ENCODE assay signal across 8 mouse cellular contexts in the genomic region with DNA sequence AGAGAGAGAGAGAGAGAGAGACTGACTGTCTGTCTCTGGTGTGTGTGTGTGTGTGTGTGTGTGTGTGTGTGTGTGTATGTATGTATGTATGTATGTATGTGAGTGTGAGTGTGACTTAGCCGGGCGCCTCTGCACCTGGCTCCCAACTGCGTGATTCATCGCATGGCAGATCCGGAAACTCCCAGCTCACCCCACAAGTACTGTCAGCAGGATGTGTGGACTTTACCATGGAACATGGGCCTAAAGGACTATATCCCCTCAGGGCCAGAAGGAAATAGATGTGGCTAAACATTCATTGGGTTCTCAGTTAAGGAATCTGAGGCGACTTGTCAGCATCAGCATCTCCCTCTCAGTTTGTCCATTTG. TPM values are rescaled to one million over a fixed set of nuclear protein-coding genes. Genes with fewer than 3 reads are reported as not detected.
DNase-seq lines count a peak whose midpoint lies in the region; ATAC-seq and TF ChIP-seq lines count a peak whose summit lies in the region.

No protein-coding gene starts in this region.

- H3K36me3 ChIP-seq in lung, embryonic 15.5 days: peaks cover 8% of the 10 kb centered on the region; the same call in 1 of the 2 replicates
- H3K36me3 ChIP-seq in liver, embryonic 11.5 days (ENCODE audit: control insufficient read depth, insufficient read depth, low read length): no peaks in the 10 kb centered on the region
- H3K36me3 ChIP-seq in stomach, postnatal 0 days (ENCODE audit: control insufficient read depth, insufficient read depth, low read length): no peaks in the 10 kb centered on the region; the same call in 1 of the 2 replicates

- H3K4me3 ChIP-seq in lung, embryonic 15.5 days: peak overlapping the region; percentile 82
- H3K4me3 ChIP-seq in liver, embryonic 11.5 days (ENCODE audit: low read depth, low read length): peak overlapping the region; percentile 83
- H3K4me3 ChIP-seq in stomach, postnatal 0 days (ENCODE audit: low read depth, low read length): peak overlapping the region; percentile 77

- H3K27me3 ChIP-seq in lung, embryonic 15.5 days: no peaks in the 10 kb centered on the region
- H3K27me3 ChIP-seq in liver, embryonic 11.5 days (replicated peaks; ENCODE audit: control insufficient read depth, insufficient read depth, low read length): no peaks in the 10 kb centered on the region
- H3K27me3 ChIP-seq in stomach, postnatal 0 days (ENCODE audit: control insufficient read depth, insufficient read depth, low read length): no peaks in the 10 kb centered on the region

- TF ChIP-seq EP300 in stomach, postnatal 0 days (optimal IDR thresholded peaks at IDR 0.05): no peak

- peak overlapping the region; percentile 63 for H3K9ac ChIP-seq in lung, embryonic 15.5 days
- H3K9ac ChIP-seq in liver, embryonic 11.5 days (ENCODE audit: low read depth, low read length): peak overlapping the region; percentile 78
- peak overlapping the region; percentile 85 for H3K9ac ChIP-seq in stomach, postnatal 0 days (ENCODE audit: low read length)

- no peaks in the 10 kb centered on the region for H3K4me1 ChIP-seq in lung, embryonic 15.5 days
- H3K4me1 ChIP-seq in liver, embryonic 11.5 days (replicated peaks; ENCODE audit: control insufficient read depth, insufficient read depth, low read length): no peaks in the 10 kb centered on the region; the same call in 1 of the 2 replicates
- no peaks in the 10 kb centered on the region for H3K4me1 ChIP-seq in stomach, postnatal 0 days (replicated peaks; ENCODE audit: control insufficient read depth, insufficient read depth)

- no peak for DNase-seq in lung, postnatal 36 days
- peak; percentile 19 for DNase-seq in ZHBTc4 (ENCODE audit: low read depth, low spot score)
- peak; percentile 2 for DNase-seq in gonadal fat pad, adult 2 months (ENCODE audit: low read depth)
- no peak for DNase-seq in liver, embryonic 11.5 days (ENCODE audit: low spot score)
- peak; percentile 64 for DNase-seq in stomach, postnatal 0 days (ENCODE audit: low spot score)
- DNase-seq in testis, postnatal 10 days (ENCODE audit: low spot score): no peak
- DNase-seq in frontal cortex, postnatal 10 days (ENCODE audit: low spot score in 2 of 2): no peak

- WGBS in lung, embryonic 15.5 days: 7% methylated on average over 6 of the region's 6 CpGs
- 20% methylated on average over 6 of the region's 6 CpGs for WGBS in liver, embryonic 11.5 days
- WGBS in stomach, postnatal 0 days: 9% methylated on average over 6 of the region's 6 CpGs

- ATAC-seq in lung, embryonic 15.5 days (ENCODE audit: borderline replicate concordance, extremely low read depth, low FRiP score, low TSS enrichment): no peak
- ATAC-seq in liver, embryonic 11.5 days (replicated peaks; ENCODE audit: low FRiP score): peak; percentile 21; the same call in 1 of the 2 replicates
- peak; percentile 91 for ATAC-seq in stomach, postnatal 0 days (ENCODE audit: low FRiP score, low TSS enrichment)

- no peaks in the 10 kb centered on the region for H3K9me3 ChIP-seq in lung, embryonic 15.5 days
- no peaks in the 10 kb centered on the region for H3K9me3 ChIP-seq in liver, embryonic 11.5 days (ENCODE audit: control insufficient read depth, low read length)
- H3K9me3 ChIP-seq in stomach, postnatal 0 days (ENCODE audit: control insufficient read depth, low read length): no peaks in the 10 kb centered on the region

- no peak for TF ChIP-seq CTCF in stomach, postnatal 0 days (IDR thresholded peaks at IDR 0.05; ENCODE audit: low read depth)

- H3K4me2 ChIP-seq in lung, embryonic 15.5 days: peak overlapping the region; percentile 73
- H3K4me2 ChIP-seq in liver, embryonic 11.5 days: peak overlapping the region; percentile 75
- H3K4me2 ChIP-seq in stomach, postnatal 0 days (replicated peaks; ENCODE audit: low read depth): peak overlapping the region; percentile 76

- H3K27ac ChIP-seq in lung, embryonic 15.5 days: 0 out of 2 replicates have a peak overlapping the region, but pooled peaks have one; percentile 29
- no peak overlapping the region for H3K27ac ChIP-seq in liver, embryonic 11.5 days (ENCODE audit: low read depth, low read length)
- H3K27ac ChIP-seq in stomach, postnatal 0 days (replicated peaks): peak overlapping the region; percentile 84

RNA-seq across cellular contexts. Expression of a gene that starts 0.6 kb away (rescaled TPM):
- polyA plus RNA-seq in lung, embryonic 15.5 days (2015; fragmentation: Nextera tagmentation; extraction: Ambion mirVana): 19.5 and 20.7 TPM in 2 replicates
- 6.0 and 6.4 TPM in 2 replicates for polyA plus RNA-seq in gonadal fat pad, adult 2 months (2012; rRNA removed)
- 20.9 and 21.7 TPM in 2 replicates for polyA plus RNA-seq in liver, embryonic 11.5 days (2014; fragmentation: Nextera tagmentation; extraction: Ambion mirVana)
- polyA plus RNA-seq in stomach, postnatal 0 days (2015; fragmentation: Nextera tagmentation; extraction: Ambion mirVana): 14.3 and 14.5 TPM in 2 replicates

RNA-seq across cellular contexts. Expression of a gene that starts 0.7 kb away (rescaled TPM):
- polyA plus RNA-seq in lung, embryonic 15.5 days (2015; fragmentation: Nextera tagmentation; extraction: Ambion mirVana): 5.7 and 9.3 TPM in 2 replicates
- polyA plus RNA-seq in gonadal fat pad, adult 2 months (2012; rRNA removed): 3.4 and 3.5 TPM in 2 replicates
- polyA plus RNA-seq in liver, embryonic 11.5 days (2014; fragmentation: Nextera tagmentation; extraction: Ambion mirVana): 2.5 and 3.4 TPM in 2 replicates
- polyA plus RNA-seq in stomach, postnatal 0 days (2015; fragmentation: Nextera tagmentation; extraction: Ambion mirVana): 3.1 and 3.8 TPM in 2 replicates

Comparison
In these comparisons a context has a peak if more than half of its experiments do, and no peak if none do; other contexts are left out.
1. DNase-seq: peak in ZHBTc4 (single experiment), gonadal fat pad, adult 2 months (single experiment) and stomach, postnatal 0 days (single experiment); none in lung, postnatal 36 days (single experiment), liver, embryonic 11.5 days (single experiment), testis, postnatal 10 days (single experiment) and frontal cortex, postnatal 10 days (0 of 2).
2. Peak in every context shown above with its lines, with median percentiles within 50 percentile points of each other: H3K4me2 ChIP-seq, H3K4me3 ChIP-seq and H3K9ac ChIP-seq.